Mouse (Mus musculus) gastrocnemius, postnatal 25 days (tissue): ENCODE data around the gene Cox6b1. TPM values are rescaled to one million over a fixed set of nuclear protein-coding genes. Genes with fewer than 3 reads are reported as not detected.

ENCODE experiments used
- DNase-seq: peaks from one replicate; pipeline ENCODE4 v3.0.0; 2022
- microRNA-seq, 2 experiments: library from miRNA; unstranded; fragments of <30 nt; microRNA quantifications; one replicate each; pipeline ENCODE4 v1.2.0; 2021; ENCODE audit warnings: borderline replicate concordance in 2 of 2
- total RNA-seq, 2 experiments: library from RNA; stranded (reverse); gene quantifications; 1 replicate in 1 of 2; 2 replicates in 1 of 2; pipeline ENCODE4 v1.2.3; 2021

Cox6b1 gene
- total RNA-seq, 2 experiments from 2014 or later: 1,459 to 1,684 TPM

- DNase-seq: no peak
These were observed 39.4 kb downstream of the Cox6b1 start for GRCm38 (mm10) chr7:30586455-30587020.

GRCm38 (mm10) chr7:30585170-30585569 lies 40.8 kb downstream of the Cox6b1 start:
- no peak for DNase-seq

GRCm38 (mm10) chr7:30584339-30584738 lies 41.6 kb downstream of the Cox6b1 start:
- no peak for DNase-seq

GRCm38 (mm10) chr7:30581547-30581946 lies 44.4 kb downstream of the Cox6b1 start:
- no peak for DNase-seq

GRCm38 (mm10) chr7:30579950-30580349 lies 46.0 kb downstream of the Cox6b1 start:
- DNase-seq: no peak

GRCm38 (mm10) chr7:30572969-30573368 lies 53.0 kb downstream of the Cox6b1 start:
- peak; percentile 86 for DNase-seq

GRCm38 (mm10) chr7:30572389-30572788 lies 53.6 kb downstream of the Cox6b1 start:
- DNase-seq: no peak

GRCm38 (mm10) chr7:30567555-30567954 lies 58.4 kb downstream of the Cox6b1 start:
- no peak for DNase-seq

Small RNA genes lying within 50 kb of the gene (microRNA-seq; reads per million reads assigned to microRNA genes)
- 0.26 to 0.74 reads per million in 2 experiments for gene Mir3569

Other genes starting within 250 kb of the Cox6b1 start
- 1 to 10 TPM; 5.8 to 6.5 TPM for gene Tyrobp, start 212.4 kb downstream of the Cox6b1 start, total RNA-seq
- not detected for gene Hcst, start 206.3 kb downstream of the Cox6b1 start, total RNA-seq
- gene Nfkbid, start 204.4 kb downstream of the Cox6b1 start, total RNA-seq: under 1 TPM in 1 of 2 experiments, not detected in 1; 0.27 TPM
- under 1 TPM; 0.72 to 0.95 TPM for gene Aplp1, start 180.6 kb downstream of the Cox6b1 start, total RNA-seq
- gene Kirrel2, start 168.5 kb downstream of the Cox6b1 start, total RNA-seq: not detected
- gene Nphs1, start 167.8 kb downstream of the Cox6b1 start, total RNA-seq: not detected
- not detected for gene Prodh2, start 132.5 kb downstream of the Cox6b1 start, total RNA-seq
- 1 to 10 TPM in 1 of 2 experiments, under 1 TPM in 1; 0.74 to 1.1 TPM for gene Arhgap33, start 91.1 kb downstream of the Cox6b1 start, total RNA-seq
- gene Hspb6, start 74.0 kb downstream of the Cox6b1 start, total RNA-seq: 1,000 to 10,000 TPM; 1,175 to 3,096 TPM
- gene Proser3, start 73.9 kb downstream of the Cox6b1 start, total RNA-seq: 1 to 10 TPM; 3.0 to 6.4 TPM
- 10 to 100 TPM in 1 of 2 experiments, 1 to 10 TPM in 1; 8.4 to 10.3 TPM for gene Lin37, start 66.3 kb downstream of the Cox6b1 start, total RNA-seq
- 10 to 100 TPM; 54.1 to 55.6 TPM for gene U2af1l4, start 62.9 kb downstream of the Cox6b1 start, total RNA-seq
- gene Gm49396, start 62.8 kb downstream of the Cox6b1 start, total RNA-seq: 1 to 10 TPM; 1.6 to 2.2 TPM
- gene Psenen, start 62.5 kb downstream of the Cox6b1 start, total RNA-seq: 10 to 100 TPM; 91.2 to 92.1 TPM
- under 1 TPM; 0.46 to 0.75 TPM for gene Igflr1, start 60.7 kb downstream of the Cox6b1 start, total RNA-seq
- 10 to 100 TPM; 12.3 to 14.0 TPM for gene Kmt2b, start 37.4 kb downstream of the Cox6b1 start, total RNA-seq
- gene Zbtb32, start 27.2 kb downstream of the Cox6b1 start, total RNA-seq: not detected
- gene Upk1a, start 13.3 kb downstream of the Cox6b1 start, total RNA-seq: not detected
- gene Etv2, start 9.7 kb upstream of the Cox6b1 start, total RNA-seq: not detected
- gene Rbm42, start 24.2 kb upstream of the Cox6b1 start, total RNA-seq: 10 to 100 TPM; 37.2 to 40.1 TPM
- gene Haus5, start 38.8 kb upstream of the Cox6b1 start, total RNA-seq: 1 to 10 TPM; 3.5 to 5.1 TPM
- gene Pmis2, start 45.5 kb upstream of the Cox6b1 start, total RNA-seq: 1 to 10 TPM; 2.3 to 3.4 TPM
- gene 2200002J24Rik, start 72.8 kb upstream of the Cox6b1 start, total RNA-seq: not detected
- gene Atp4a, start 86.1 kb upstream of the Cox6b1 start, total RNA-seq: under 1 TPM; 0.33 to 0.75 TPM
- gene Tmem147, start 103.4 kb upstream of the Cox6b1 start, total RNA-seq: 100 to 1,000 TPM; 283 to 405 TPM
- gene Gapdhs, start 117.5 kb upstream of the Cox6b1 start, total RNA-seq: not detected
- 1 to 10 TPM; 2.3 to 5.6 TPM for gene Sbsn, start 125.3 kb upstream of the Cox6b1 start, total RNA-seq
- under 1 TPM; 0.43 to 0.51 TPM for gene Dmkn, start 137.6 kb upstream of the Cox6b1 start, total RNA-seq
- 1 to 10 TPM in 1 of 2 experiments, under 1 TPM in 1; 0.97 to 2.8 TPM for gene Krtdap, start 161.7 kb upstream of the Cox6b1 start, total RNA-seq
- gene Ffar2, start 197.6 kb upstream of the Cox6b1 start, total RNA-seq: 1 to 10 TPM in 1 of 2 experiments, not detected in 1; 2.4 TPM
- gene Ffar3, start 230.0 kb upstream of the Cox6b1 start, total RNA-seq: not detected
- gene Ffar1, start 235.4 kb upstream of the Cox6b1 start, total RNA-seq: not detected